Mouse (Mus musculus) lung, adult 18-20 months (tissue): ENCODE data around the gene Gjb2.

Source experiments
- DNase-seq, 2 experiments: peaks; one replicate each; pipeline ENCODE4 v3.0.0; 2022; ENCODE audit warnings: mixed read lengths in 2 of 2

Gjb2 gene

GRCm38 (mm10) chr14:57060052-57060451 lies 44.5 kb downstream of the Gjb2 start:
- peak; percentile 41 to 48 for DNase-seq

GRCm38 (mm10) chr14:57057563-57058321 lies 46.8 kb downstream of the Gjb2 start, which contains the start of gene Gja3:
Gene Gja3, minus strand, starts transcription at chr14:57058100.
- no peak for DNase-seq

GRCm38 (mm10) chr14:57057204-57057562 lies 47.3 kb downstream of the Gjb2 start:
- DNase-seq = no peak

DNA sequence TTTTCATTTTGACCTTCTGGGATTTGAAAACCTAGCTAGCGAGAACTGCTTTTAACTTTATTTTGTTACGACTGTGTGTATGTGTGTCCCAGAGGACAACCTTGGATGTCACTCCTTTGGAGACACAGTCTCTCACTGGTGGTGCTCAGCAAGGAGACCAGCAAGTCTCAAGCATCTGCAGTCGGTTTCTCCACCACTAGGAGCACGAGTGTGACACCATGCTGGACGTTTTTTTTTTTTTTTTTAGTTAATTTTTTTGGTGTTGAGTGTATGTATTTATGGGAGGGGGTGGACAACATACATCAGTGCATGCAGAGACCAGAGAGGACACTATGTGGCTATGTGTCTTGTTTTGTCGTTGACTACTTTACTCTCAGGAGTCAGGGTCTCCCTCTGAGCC lies 51.8 kb downstream of the Gjb2 start:
- DNase-seq = no peak
